Mouse (Mus musculus): ENCODE measurements around the gene Parn. TPM values are rescaled to one million over a fixed set of nuclear protein-coding genes. Genes with fewer than 3 reads are reported as not detected.
A peak's percentile ranks its signal among the peaks of the same experiment; 100 is the strongest.

The Parn gene
- polyA plus RNA-seq, 1 experiment, result 24.3 TPM

- peak; percentile 42 for DNase-seq (ENCODE audit: low read depth)
- TF ChIP-seq CTCF (IDR thresholded peaks at IDR 0.05; ENCODE audit: borderline replicate concordance, extremely low read depth, insufficient read depth, insufficient read length) (no peak), POLR2A (IDR thresholded peaks at IDR 0.05; ENCODE audit: borderline replicate concordance, extremely low read depth, insufficient read depth, insufficient read length, poor library complexity, severe bottlenecking) (no peak)
Measured at GRCm38 (mm10) chr16:13541816-13542215, 126.2 kb downstream of the Parn start.

GRCm38 (mm10) chr16:13541121-13541747 lies 126.7 kb downstream of the Parn start:
- TF ChIP-seq CTCF (IDR thresholded peaks at IDR 0.05; ENCODE audit: borderline replicate concordance, extremely low read depth, insufficient read depth, insufficient read length), result no peak
- TF ChIP-seq POLR2A (IDR thresholded peaks at IDR 0.05; ENCODE audit: borderline replicate concordance, extremely low read depth, insufficient read depth, insufficient read length, poor library complexity, severe bottlenecking), result no peak
- DNase-seq (ENCODE audit: low read depth), result no peak

GRCm38 (mm10) chr16:13538933-13539648 lies 128.9 kb downstream of the Parn start:
- TF ChIP-seq CTCF (IDR thresholded peaks at IDR 0.05; ENCODE audit: borderline replicate concordance, extremely low read depth, insufficient read depth, insufficient read length), result no peak
- TF ChIP-seq POLR2A (IDR thresholded peaks at IDR 0.05; ENCODE audit: borderline replicate concordance, extremely low read depth, insufficient read depth, insufficient read length, poor library complexity, severe bottlenecking), result no peak
- peak; percentile 49 for DNase-seq (ENCODE audit: low read depth)

- no peak for TF ChIP-seq POLR2A (IDR thresholded peaks at IDR 0.05; ENCODE audit: borderline replicate concordance, extremely low read depth, insufficient read depth, insufficient read length, poor library complexity, severe bottlenecking)
- TF ChIP-seq CTCF (IDR thresholded peaks at IDR 0.05; ENCODE audit: borderline replicate concordance, extremely low read depth, insufficient read depth, insufficient read length), result no peak
- no peak for DNase-seq (ENCODE audit: low read depth)
Measured at GRCm38 (mm10) chr16:13538213-13538932, 129.6 kb downstream of the Parn start.

GRCm38 (mm10) chr16:13536404-13536803 lies 131.6 kb downstream of the Parn start:
- no peak for DNase-seq (ENCODE audit: low read depth)

GRCm38 (mm10) chr16:13535856-13536255 lies 132.1 kb downstream of the Parn start:
- DNase-seq (ENCODE audit: low read depth), result no peak

More at GRCm38 (mm10) chr16:13536404-13536803, 131.6 kb downstream of the Parn start:
- no peak for TF ChIP-seq POLR2A (IDR thresholded peaks at IDR 0.05; ENCODE audit: borderline replicate concordance, extremely low read depth, insufficient read depth, insufficient read length, poor library complexity, severe bottlenecking)
- no peak for TF ChIP-seq CTCF (IDR thresholded peaks at IDR 0.05; ENCODE audit: borderline replicate concordance, extremely low read depth, insufficient read depth, insufficient read length)

GRCm38 (mm10) chr16:13532840-13533239 lies 135.1 kb downstream of the Parn start:
- DNase-seq (ENCODE audit: low read depth), result peak; percentile 57
- peak; percentile 58; the same call in 1 of the 2 replicates for TF ChIP-seq CTCF (IDR thresholded peaks at IDR 0.05; ENCODE audit: borderline replicate concordance, extremely low read depth, insufficient read depth, insufficient read length)
- no peak for TF ChIP-seq POLR2A (IDR thresholded peaks at IDR 0.05; ENCODE audit: borderline replicate concordance, extremely low read depth, insufficient read depth, insufficient read length, poor library complexity, severe bottlenecking)

More at GRCm38 (mm10) chr16:13535856-13536255, 132.1 kb downstream of the Parn start:
- TF ChIP-seq CTCF (IDR thresholded peaks at IDR 0.05; ENCODE audit: borderline replicate concordance, extremely low read depth, insufficient read depth, insufficient read length), result no peak
- TF ChIP-seq POLR2A (IDR thresholded peaks at IDR 0.05; ENCODE audit: borderline replicate concordance, extremely low read depth, insufficient read depth, insufficient read length, poor library complexity, severe bottlenecking), result no peak

GRCm38 (mm10) chr16:13531279-13531678 lies 136.7 kb downstream of the Parn start:
- TF ChIP-seq CTCF (IDR thresholded peaks at IDR 0.05; ENCODE audit: borderline replicate concordance, extremely low read depth, insufficient read depth, insufficient read length), result 0 out of 2 replicates have a peak, but pooled peaks have one; percentile 4
- TF ChIP-seq POLR2A (IDR thresholded peaks at IDR 0.05; ENCODE audit: borderline replicate concordance, extremely low read depth, insufficient read depth, insufficient read length, poor library complexity, severe bottlenecking), result no peak

GRCm38 (mm10) chr16:13521359-13521758 lies 146.6 kb downstream of the Parn start:
- TF ChIP-seq CTCF (IDR thresholded peaks at IDR 0.05; ENCODE audit: borderline replicate concordance, extremely low read depth, insufficient read depth, insufficient read length) (no peak), POLR2A (IDR thresholded peaks at IDR 0.05; ENCODE audit: borderline replicate concordance, extremely low read depth, insufficient read depth, insufficient read length, poor library complexity, severe bottlenecking) (no peak)
- DNase-seq (ENCODE audit: low read depth), result no peak

More at GRCm38 (mm10) chr16:13531279-13531678, 136.7 kb downstream of the Parn start:
- DNase-seq (ENCODE audit: low read depth), result no peak

GRCm38 (mm10) chr16:13520301-13520700 lies 147.7 kb downstream of the Parn start:
- no peak for DNase-seq (ENCODE audit: low read depth)
- TF ChIP-seq POLR2A (IDR thresholded peaks at IDR 0.05; ENCODE audit: borderline replicate concordance, extremely low read depth, insufficient read depth, insufficient read length, poor library complexity, severe bottlenecking) (no peak), CTCF (IDR thresholded peaks at IDR 0.05; ENCODE audit: borderline replicate concordance, extremely low read depth, insufficient read depth, insufficient read length) (no peak)

- no peak for DNase-seq (ENCODE audit: low read depth)
- TF ChIP-seq CTCF (IDR thresholded peaks at IDR 0.05; ENCODE audit: borderline replicate concordance, extremely low read depth, insufficient read depth, insufficient read length) (no peak), POLR2A (IDR thresholded peaks at IDR 0.05; ENCODE audit: borderline replicate concordance, extremely low read depth, insufficient read depth, insufficient read length, poor library complexity, severe bottlenecking) (no peak)
Measured at GRCm38 (mm10) chr16:13516214-13516613, 151.8 kb downstream of the Parn start.
